Mouse (Mus musculus) bone marrow macrophage, adult 2 months (primary cell): ENCODE results near the gene Tuba1a.

Experiments
- CTCF ChIP-seq: IDR thresholded peaks from 2 replicates; pipeline ENCODE4 v1.5.1; 2012; ENCODE audit warnings: low read depth, mild to moderate bottlenecking, low read length, moderate library complexity
- POLR2A ChIP-seq: IDR thresholded peaks from 2 replicates; pipeline ENCODE4 v1.6.1; 2012; ENCODE audit warnings: mild to moderate bottlenecking, low read depth, low read length, borderline replicate concordance

GRCm38 (mm10) chr15:98943133-98943532 is 10.4 kb downstream of the Tuba1a start:
- TF ChIP-seq POLR2A: no peak
- TF ChIP-seq CTCF: no peak
